Mouse (Mus musculus): ENCODE measurements around the gene Jagn1.

Gene Jagn1

GRCm38 (mm10) chr6:113473715-113474114 lies 31.3 kb downstream of the Jagn1 start:
- no peak for DNase-seq (ENCODE audit: low spot score)

- no peak for DNase-seq (ENCODE audit: low spot score)
Observed at GRCm38 (mm10) chr6:113477353-113477752, 35.0 kb downstream of the Jagn1 start.

- DNase-seq (ENCODE audit: low spot score) = no peak
Observed at GRCm38 (mm10) chr6:113478906-113479305, 36.5 kb downstream of the Jagn1 start.

GRCm38 (mm10) chr6:113480555-113481373 lies 38.4 kb downstream of the Jagn1 start:
- no peak for DNase-seq (ENCODE audit: low spot score)

- no peak for DNase-seq (ENCODE audit: low spot score)
Observed at GRCm38 (mm10) chr6:113482477-113483099, 40.2 kb downstream of the Jagn1 start.

GRCm38 (mm10) chr6:113483100-113483615 lies 40.8 kb downstream of the Jagn1 start, which contains the start of gene Creld1:
Gene Creld1, plus strand, starts transcription at chr6:113483297.
- DNase-seq (ENCODE audit: low spot score) = peak; percentile 95

GRCm38 (mm10) chr6:113483729-113484128 lies 41.4 kb downstream of the Jagn1 start:
- peak; percentile 16 for DNase-seq (ENCODE audit: low spot score)

- peak; percentile 41 for DNase-seq (ENCODE audit: low spot score)
Observed at GRCm38 (mm10) chr6:113487125-113487576, 44.8 kb downstream of the Jagn1 start.

- no peak for DNase-seq (ENCODE audit: low spot score)
Observed at GRCm38 (mm10) chr6:113489410-113489809, 47.0 kb downstream of the Jagn1 start.

- DNase-seq (ENCODE audit: low spot score) = no peak
Observed at GRCm38 (mm10) chr6:113492101-113492864, 49.9 kb downstream of the Jagn1 start.

GRCm38 (mm10) chr6:113494258-113494788 lies 52.0 kb downstream of the Jagn1 start:
- DNase-seq (ENCODE audit: low spot score) = peak; percentile 68

GRCm38 (mm10) chr6:113495071-113495675 lies 52.8 kb downstream of the Jagn1 start:
- DNase-seq (ENCODE audit: low spot score) = no peak
